Mouse (Mus musculus) hematopoietic stem cell, adult 5-6 weeks (primary cell): ENCODE measurements at regions not wholly inside any gene's neighbourhood (a gene's known extent, or its start where the extent isn't known, plus 50 kb on each side); places are given as distances from the start of the nearest gene placed in this dataset.
A peak's percentile ranks its signal among the peaks of the same experiment; 100 is the strongest.

ENCODE experiments used
- ATAC-seq, 2 experiments: fragments of 125-278 bp in 1 of 2; replicated peaks in 1 of 2; 2 replicates each; pipeline ENCODE4 v1.8.0; 2016 to 2017; ENCODE audit warnings: inconsistent platforms in 2 of 2, mild to moderate bottlenecking in 2 of 2, moderate number of reproducible peaks in 2 of 2, low read depth in 1 of 2, moderate TSS enrichment in 1 of 2; ENCODE audit not compliant: low FRiP score in 2 of 2, poor library complexity in 2 of 2, severe bottlenecking in 2 of 2, insufficient read depth in 1 of 2, low TSS enrichment in 1 of 2

DNA sequence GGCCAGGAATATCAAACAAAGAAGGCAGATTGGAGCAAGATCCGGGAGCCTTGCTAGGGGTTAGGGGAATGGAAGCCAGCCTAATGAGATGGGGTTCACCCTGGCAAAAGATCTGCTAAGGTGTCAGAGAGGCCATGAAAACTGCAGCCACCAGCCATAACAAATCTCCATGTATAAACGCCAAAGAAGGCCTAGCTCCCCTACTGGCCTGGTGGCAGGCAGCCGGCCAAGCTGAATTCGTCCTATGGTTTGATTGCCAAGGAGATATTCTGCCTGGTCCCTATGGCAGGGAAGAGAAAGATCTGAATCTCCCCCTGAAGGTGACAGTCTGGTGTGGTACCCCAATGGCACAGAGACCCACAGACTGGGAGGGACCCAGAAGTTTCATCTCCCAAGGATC, 104.8 kb upstream of the E030018B13Rik start:
- ATAC-seq, result no peak

DNA sequence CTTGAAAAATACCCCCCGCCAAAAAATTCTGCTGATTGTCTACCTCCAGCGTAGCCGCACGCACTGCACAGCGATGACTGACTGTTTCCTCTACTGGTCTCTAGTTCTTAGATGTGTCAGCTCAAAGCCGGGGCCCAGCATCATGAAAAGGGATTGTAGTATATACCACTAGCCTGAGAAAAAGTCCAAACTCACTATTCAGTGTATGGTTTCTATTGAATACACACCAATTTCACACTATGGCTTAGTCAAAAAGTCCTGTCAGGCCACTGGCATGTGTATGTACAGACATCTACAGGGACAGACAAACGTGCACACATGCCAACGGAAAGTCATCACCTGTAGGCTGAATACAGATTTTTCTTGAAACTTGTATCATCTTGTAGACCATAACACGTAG, 101.1 kb upstream of the E030018B13Rik start:
- no peak for ATAC-seq

DNA sequence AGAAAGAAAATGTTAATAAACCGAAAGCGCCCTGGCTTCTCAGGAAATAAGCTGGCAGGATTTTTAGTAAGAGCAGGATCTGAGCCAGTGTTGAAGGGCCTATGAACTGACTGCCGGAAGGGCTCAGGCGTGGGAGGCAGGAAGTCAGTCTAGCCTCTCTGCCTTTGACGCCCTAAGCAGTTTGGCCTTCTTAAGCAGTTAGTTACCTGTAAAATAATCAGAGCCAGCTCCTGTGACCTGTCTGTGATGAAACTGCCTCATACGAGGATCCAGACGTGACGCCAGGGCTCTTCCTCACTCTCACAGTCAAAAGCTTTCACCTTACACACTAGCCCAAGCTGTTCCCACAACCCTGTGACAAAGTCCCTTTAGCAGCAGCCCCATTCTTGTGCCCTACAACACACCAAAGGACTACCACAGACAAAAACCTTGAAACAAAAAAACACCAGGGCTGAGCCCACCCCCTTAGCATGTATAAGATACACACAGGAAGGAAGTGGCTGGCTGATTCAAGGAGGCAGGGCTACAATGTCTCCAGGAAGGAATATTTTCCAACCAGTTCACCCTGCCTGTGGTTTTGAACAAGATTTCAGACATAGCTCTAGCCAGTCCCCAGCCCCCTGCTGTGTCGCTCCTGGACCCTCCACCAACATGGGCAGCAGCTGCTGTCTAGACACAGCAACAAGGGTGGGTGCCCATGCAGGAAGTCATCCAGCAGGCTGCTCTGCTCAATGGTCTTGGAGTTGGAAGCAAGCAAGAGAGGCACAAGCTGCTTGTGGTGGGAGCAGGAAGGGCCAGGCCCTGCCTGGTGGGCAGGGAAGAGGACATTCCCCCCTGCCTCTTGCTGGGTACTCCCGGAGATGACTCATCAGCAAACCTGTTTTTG, 100.4 kb upstream of the E030018B13Rik start:
- ATAC-seq, result peak; percentile 66 to 72

DNA sequence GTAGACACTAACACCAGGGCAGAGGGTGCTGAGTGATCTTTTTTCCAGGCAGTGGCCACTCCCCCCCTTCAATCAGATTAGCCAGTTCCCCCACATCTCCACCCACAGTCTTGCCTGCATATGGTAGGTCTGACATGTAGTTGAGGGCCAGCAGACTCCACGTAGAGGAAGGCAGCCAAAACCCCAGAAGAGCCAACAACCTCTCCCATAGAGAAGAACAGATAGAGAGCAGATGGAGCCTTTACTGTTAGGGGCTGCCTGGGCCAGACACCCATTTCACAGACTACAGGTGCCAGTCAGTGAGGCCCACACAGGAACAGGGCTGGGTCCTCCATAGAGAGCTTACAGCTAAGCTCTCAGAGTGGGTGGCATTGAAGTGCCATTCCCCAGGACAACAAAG, 99.2 kb upstream of the E030018B13Rik start:
- ATAC-seq, result no peak

DNA sequence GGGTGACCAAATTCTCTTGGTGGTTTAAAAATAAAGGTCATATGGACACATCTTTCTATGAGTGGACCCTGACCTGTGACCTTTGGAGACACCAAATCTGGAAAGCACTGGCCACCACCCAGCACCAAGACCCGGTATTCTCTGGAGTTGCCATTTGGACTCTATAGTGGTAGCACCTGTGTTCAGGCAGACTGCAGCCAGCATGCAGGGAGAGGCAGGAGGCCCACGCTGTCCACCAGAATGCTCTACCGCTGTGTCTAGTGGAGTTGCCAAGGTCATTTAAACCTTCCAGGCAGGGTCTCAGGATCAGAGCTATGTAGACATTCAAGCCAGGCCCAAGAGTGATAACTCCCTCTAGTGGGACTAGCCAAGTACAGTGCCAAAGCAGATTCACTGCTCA, 98.6 kb upstream of the E030018B13Rik start:
- no peak for ATAC-seq

DNA sequence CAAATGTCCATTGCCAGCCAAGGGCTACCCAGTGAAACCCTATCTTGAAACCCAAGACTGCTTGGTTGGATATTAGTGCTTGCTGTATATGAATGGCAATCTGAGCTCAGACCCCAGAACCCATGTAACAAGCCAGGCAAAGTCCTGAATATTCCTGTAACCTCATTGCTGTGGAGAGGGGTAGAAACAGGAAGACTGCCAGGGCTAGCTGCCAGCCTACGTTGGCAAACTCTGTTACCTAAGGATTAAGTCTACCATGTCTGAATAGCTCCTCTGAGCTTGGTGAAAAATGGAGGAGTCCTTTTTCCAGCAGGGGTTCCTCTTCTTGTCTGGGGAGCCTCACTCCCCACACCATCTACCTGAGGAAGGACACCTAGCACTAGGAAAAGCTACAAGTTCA, 96.4 kb upstream of the E030018B13Rik start:
- ATAC-seq, result no peak

DNA sequence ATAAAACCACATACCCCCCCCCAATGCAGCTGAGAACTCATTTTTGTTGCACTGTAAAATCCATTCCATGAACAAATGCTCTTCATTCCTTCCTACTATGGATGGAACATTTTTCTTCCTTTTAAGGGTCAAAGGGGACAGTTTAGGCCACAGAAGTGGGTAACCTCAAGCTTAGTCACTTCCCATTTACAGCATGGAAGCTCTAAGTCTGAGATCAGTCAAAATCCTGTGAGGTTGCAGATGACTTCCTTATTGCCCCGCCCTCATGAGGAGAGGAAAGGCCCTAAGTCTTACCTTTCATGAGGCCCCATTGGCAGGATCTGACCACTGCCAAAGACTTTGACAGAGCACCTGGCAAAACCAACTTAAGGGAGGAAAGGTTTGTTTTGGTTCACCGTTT, 94.7 kb upstream of the E030018B13Rik start:
- ATAC-seq, result peak; percentile 82 to 90

DNA sequence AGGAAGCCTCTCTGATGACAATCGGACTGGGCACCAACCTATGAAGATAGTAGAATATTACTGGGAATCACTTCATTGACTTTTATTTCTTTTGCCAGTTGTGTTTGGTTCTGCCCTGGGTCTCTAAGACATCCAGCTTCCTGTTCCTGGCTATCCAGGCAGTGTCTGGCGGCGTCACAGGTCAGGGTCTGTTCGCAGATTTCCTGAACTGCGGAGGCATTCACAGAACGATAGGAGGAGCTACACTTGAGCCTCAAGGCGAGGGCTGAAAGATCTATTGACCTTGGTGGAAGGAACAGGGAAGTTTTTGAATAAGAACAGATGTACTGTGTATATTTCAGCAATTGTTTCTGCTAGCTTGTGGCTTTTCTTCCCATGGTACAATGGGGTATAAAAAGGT, 92.6 kb upstream of the E030018B13Rik start:
- ATAC-seq, result peak; percentile 49 to 51; a peak in 2 of 4 replicates

DNA sequence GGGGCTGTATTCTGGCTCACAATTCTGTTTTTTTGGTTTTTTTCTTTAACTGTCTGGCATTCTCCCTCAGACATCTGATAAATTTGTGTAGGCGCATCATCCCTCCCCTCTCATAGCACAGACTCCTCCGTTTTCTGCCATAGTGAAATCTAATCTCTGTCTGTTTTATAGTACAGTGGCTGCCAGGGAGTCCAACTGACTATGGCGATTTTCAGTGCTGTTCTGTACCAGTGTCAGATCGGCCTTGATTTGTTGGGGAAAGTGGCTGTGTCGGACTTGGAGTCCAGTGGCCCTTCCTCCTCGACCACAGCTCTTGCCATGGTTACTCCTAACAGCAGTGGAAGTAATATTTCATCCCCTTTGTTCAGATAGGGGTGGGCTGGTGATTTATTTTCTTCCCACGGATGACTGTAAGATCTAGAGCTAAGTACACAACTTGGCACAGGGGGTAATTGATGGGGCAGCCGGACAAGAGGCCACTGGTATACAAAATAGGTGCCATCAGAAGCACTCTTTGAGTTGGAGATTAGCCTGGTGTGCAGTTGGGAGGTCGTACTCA, 87.2 kb upstream of the E030018B13Rik start:
- ATAC-seq, result no peak

DNA sequence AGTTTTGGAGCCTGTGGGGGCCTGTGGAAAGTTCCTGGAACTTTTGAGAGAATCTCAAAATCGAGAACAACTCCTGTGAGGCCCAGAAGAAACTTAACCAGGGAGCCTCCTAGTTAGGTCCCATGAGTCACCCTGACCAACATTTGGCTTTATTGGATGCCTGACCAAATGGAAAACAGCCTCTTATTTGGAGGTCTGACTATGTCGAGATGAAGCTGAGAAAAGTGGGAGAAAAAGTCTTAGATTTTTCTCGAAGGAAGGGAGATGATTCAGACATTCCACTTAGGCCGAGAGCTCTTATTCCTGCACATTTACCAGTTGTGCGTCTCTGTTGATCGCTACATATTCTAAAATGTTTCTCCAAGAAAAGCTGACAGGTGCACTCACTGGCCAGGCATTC, 83.0 kb upstream of the E030018B13Rik start:
- ATAC-seq, result no peak

DNA sequence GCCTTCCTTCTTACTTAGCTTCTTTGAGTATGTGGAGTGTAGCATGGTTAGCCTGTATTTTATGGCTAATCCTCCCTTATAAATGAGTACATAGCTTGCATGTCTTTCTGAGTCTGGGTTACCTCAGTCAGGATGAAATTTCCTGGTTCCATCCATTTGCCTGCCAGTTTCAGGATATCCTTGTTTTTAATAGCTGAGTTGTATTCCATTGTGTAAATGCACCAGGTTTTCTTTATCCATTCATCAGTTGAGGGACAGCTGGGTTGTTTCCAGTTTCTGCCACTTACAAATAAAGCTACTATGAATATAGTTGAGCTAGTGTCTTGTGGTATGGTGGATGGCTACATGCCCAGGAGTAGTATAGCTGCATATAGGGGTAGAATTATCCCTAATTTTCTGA, 80.7 kb upstream of the E030018B13Rik start:
- ATAC-seq, result no peak
